Mouse (Mus musculus) myocyte (in vitro differentiated cells): ENCODE data around the gene Atl1.

ENCODE experiments used
- CEBPB ChIP-seq: IDR thresholded peaks from 2 replicates; pipeline ENCODE4 v1.6.1; 2011; ENCODE audit warnings: mild to moderate bottlenecking, moderate library complexity; ENCODE audit not compliant: poor library complexity, insufficient read depth, severe bottlenecking
- MYOD1 ChIP-seq, 3 experiments: IDR thresholded peaks; one replicate each; pipeline ENCODE4 v1.6.1; 2011; ENCODE audit warnings: control low read depth in 2 of 3, low read depth in 2 of 3, mild to moderate bottlenecking in 2 of 3, moderate library complexity in 1 of 3; ENCODE audit not compliant: insufficient read length in 2 of 3, control insufficient read depth in 1 of 3
- POLR2A ChIP-seq: IDR thresholded peaks from one replicate; pipeline ENCODE4 v1.6.1; 2011; ENCODE audit warnings: low read depth, mild to moderate bottlenecking, control low read depth, moderate library complexity; ENCODE audit not compliant: insufficient read length
- TCF3 ChIP-seq: IDR thresholded peaks from one replicate; pipeline ENCODE4 v1.6.1; 2011; ENCODE audit warnings: low read depth, control low read depth; ENCODE audit not compliant: insufficient read length

- TF ChIP-seq POLR2A (no peak), MYOD1 (IDR thresholded peaks at IDR 0.05; ENCODE audit: control insufficient read depth in 1 of 3, insufficient read length in 2 of 3, low read depth in 2 of 3) (no peak), CEBPB (no peak), TCF3 (no peak)
These were observed 117.9 kb downstream of the Atl1 start for GRCm38 (mm10) chr12:70010356-70010755.
